Mouse (Mus musculus) lung, adult 2 months (tissue): ENCODE data around the gene Wwox. TPM values are rescaled to one million over a fixed set of nuclear protein-coding genes. Genes with fewer than 3 reads are reported as not detected.

Experiments
- DNase-seq: peaks from one replicate; pipeline ENCODE4 v3.0.0; 2022
- H3K4me1 ChIP-seq: fragments of 200-500 bp; 2 replicates; pipeline ENCODE4 v1.6.1; 2011; ENCODE audit warnings: low read length; ENCODE audit not compliant: control insufficient read depth, insufficient read depth
- H3K4me3 ChIP-seq: fragments of 200-500 bp; replicated peaks from 2 replicates; pipeline ENCODE3; 2011; ENCODE audit warnings: low read depth, mild to moderate bottlenecking, control low read depth, low read length; ENCODE audit errors: extremely low read depth
- CTCF ChIP-seq: fragments of 200-500 bp; IDR thresholded peaks from 2 replicates; pipeline ENCODE4 v1.5.1; 2011; ENCODE audit warnings: mild to moderate bottlenecking, low read length, control low read depth; ENCODE audit not compliant: insufficient read depth
- POLR2A ChIP-seq: fragments of 200-500 bp; IDR thresholded peaks from 2 replicates; pipeline ENCODE4 v1.6.1; 2011; ENCODE audit warnings: low read depth, mild to moderate bottlenecking, control low read depth, low read length, borderline replicate concordance; ENCODE audit errors: extremely low read depth
- WGBS: fragments of 180-500 bp; shearing (Covaris S2); methylation state at CpG from one replicate; pipeline ENCODE4 v1.1.7; 2018; 5-methylcytosine and 5-hydroxymethylcytosine counted together
- polyA plus RNA-seq: library from polyadenylated mRNA; depleted of rRNA; stranded (reverse); fragments of >200 nt; gene quantifications from 2 replicates; pipeline ENCODE4 v1.2.3, GENCODE M21; 2012

The Wwox gene
- polyA plus RNA-seq, 1 experiment: 8.5 TPM

DNA sequence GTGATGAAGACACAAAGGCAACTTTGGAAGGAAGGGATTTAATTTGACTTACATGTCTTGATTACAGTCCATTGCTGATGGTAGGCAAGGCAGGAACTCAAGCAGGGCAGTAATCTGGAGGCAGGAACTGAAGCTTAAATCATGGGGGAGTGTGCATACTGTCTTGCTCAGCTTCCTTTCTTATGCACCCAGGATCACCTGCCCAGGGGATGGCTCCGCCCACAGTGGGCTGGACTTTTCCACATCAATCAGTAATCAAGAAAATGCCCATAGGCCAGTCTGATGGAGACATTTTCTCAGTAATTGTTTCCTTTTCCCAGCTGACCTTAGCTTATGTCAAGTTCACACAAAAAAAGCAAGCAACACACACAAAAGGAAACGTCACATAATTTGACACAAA, 237.5 kb downstream of the Wwox start:
- Histone ChIP-seq H3K4me3 (no peak overlapping the region), H3K4me1 (no peaks in the 10 kb centered on the region)
- DNase-seq: no peak
- WGBS: 95% methylated on average over 2 of the region's 2 CpGs
- TF ChIP-seq POLR2A: no peak
- no peak for TF ChIP-seq CTCF

- 70% methylated on average over 6 of the region's 6 CpGs for WGBS
- no peak for TF ChIP-seq CTCF
- TF ChIP-seq POLR2A: no peak
- Histone ChIP-seq H3K4me1 (no peaks in the 10 kb centered on the region), H3K4me3 (no peak overlapping the region)
- DNase-seq: no peak
Measured at GRCm38 (mm10) chr8:114677551-114678127, 238.2 kb downstream of the Wwox start.

DNA sequence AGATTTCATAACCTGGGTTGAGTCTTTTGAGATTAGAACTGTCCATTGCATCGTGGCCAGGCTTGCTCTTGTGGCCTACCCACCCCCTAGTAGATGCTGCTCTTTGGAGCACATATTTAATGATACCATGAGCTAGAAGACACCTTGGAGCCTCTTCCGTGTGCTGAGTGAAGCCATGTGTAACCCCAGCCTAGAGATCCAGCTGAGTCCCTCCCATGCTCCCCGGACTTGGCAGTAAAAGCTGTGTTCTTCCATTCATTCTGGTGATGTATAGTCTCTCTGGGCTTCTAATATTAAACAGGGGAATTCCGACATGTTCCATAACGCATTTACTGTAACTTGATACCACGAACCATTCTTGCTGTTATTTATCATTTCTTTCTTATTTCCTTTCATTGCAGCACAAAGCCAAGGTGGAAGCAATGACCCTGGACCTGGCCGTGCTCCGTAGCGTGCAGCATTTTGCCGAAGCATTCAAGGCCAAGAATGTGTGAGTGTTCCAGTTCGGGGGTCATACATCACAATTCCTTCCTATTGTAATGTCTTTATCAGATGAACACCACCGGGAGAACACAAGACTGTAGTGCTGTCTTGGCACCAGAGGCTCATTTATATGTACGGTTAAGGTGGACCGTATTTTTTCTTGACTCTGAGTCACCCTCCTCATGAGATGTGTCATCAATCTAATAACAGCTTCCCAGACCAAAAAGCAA, 240.1 kb downstream of the Wwox start:
- WGBS: 58% methylated on average over 14 of the region's 14 CpGs
- DNase-seq: no peak
- no peaks in the 10 kb centered on the region; the same call in 1 of the 2 replicates for H3K4me1 ChIP-seq

GRCm38 (mm10) chr8:114681136-114681535, 241.7 kb downstream of the Wwox start:
- DNase-seq: no peak
- TF ChIP-seq POLR2A: no peak
- no peak for TF ChIP-seq CTCF
- 33% methylated on average over 10 of the region's 10 CpGs for WGBS
- no peaks in the 10 kb centered on the region; the same call in 1 of the 2 replicates for H3K4me1 ChIP-seq
- no peak overlapping the region for H3K4me3 ChIP-seq

More for the DNA sequence above, 240.1 kb downstream of the Wwox start:
- TF ChIP-seq POLR2A: no peak
- TF ChIP-seq CTCF: no peak
- no peak overlapping the region for H3K4me3 ChIP-seq

GRCm38 (mm10) chr8:114682166-114682565, 242.7 kb downstream of the Wwox start:
- no peak for TF ChIP-seq CTCF
- no peak for TF ChIP-seq POLR2A
- DNase-seq: no peak
- Histone ChIP-seq H3K4me3 (no peak overlapping the region), H3K4me1 (no peaks in the 10 kb centered on the region; the same call in 1 of the 2 replicates)
- WGBS: 50% methylated on average over 10 of the region's 10 CpGs

- TF ChIP-seq POLR2A (no peak), CTCF (no peak)
Measured at GRCm38 (mm10) chr8:114684046-114684702, 244.7 kb downstream of the Wwox start.

DNA sequence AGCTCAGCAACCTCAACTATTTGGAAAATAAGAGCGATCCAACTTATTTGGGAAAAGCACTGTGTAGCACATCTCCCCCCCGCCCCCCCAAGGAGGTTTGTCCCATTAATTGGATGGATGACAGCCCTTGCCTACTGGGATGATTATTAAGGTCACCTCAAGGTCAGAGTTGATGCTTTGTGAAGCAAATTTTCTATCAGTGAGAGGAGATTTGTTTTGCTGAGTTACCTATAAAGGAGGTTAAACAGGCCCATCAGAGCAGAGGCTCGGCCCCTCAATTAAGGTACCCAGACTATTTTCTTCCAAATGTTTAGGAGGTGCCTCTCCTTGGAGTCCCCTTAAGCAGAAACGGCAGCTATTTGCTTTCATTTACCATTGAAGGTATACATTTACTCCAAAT, 247.0 kb downstream of the Wwox start:
- Histone ChIP-seq H3K4me3 (no peak overlapping the region), H3K4me1 (no peaks in the 10 kb centered on the region; the same call in 1 of the 2 replicates)
- DNase-seq: no peak
- TF ChIP-seq CTCF (no peak), POLR2A (no peak)
- 83% methylated on average over 4 of the region's 4 CpGs for WGBS

More at GRCm38 (mm10) chr8:114684046-114684702, 244.7 kb downstream of the Wwox start:
- WGBS: 68% methylated on average over 11 of the region's 11 CpGs
- Histone ChIP-seq H3K4me1 (no peaks in the 10 kb centered on the region; the same call in 1 of the 2 replicates), H3K4me3 (no peak overlapping the region)
- no peak for DNase-seq

DNA sequence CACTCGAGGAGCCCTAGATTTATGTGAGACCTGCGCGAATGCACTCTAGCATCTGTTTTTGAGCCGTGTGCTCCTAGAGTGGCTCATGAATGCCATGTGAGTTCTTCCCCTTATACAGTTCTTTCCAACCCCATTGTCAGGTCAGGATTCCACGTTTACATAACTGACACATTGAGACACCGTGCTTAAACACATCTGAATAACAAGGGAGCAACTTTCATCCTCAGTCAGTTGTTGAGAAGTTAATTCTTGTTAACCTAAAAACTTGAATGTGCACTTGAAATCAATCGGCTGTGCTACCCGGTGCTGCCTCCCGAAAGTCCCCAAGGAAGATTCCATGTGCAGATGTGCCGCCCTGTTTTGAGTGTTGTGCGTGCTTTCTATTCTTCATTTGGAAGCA, 249.3 kb downstream of the Wwox start:
- WGBS: 89% methylated on average over 11 of the region's 11 CpGs
- H3K4me3 ChIP-seq: no peak overlapping the region
- no peak for DNase-seq
- no peaks in the 10 kb centered on the region; the same call in 1 of the 2 replicates for H3K4me1 ChIP-seq
- TF ChIP-seq CTCF (no peak), POLR2A (no peak)

GRCm38 (mm10) chr8:114694566-114695198, 255.2 kb downstream of the Wwox start:
- 73% methylated on average over 4 of the region's 4 CpGs for WGBS
- no peak for DNase-seq
- Histone ChIP-seq H3K4me3 (no peak overlapping the region), H3K4me1 (no peaks in the 10 kb centered on the region)
- TF ChIP-seq CTCF (no peak), POLR2A (no peak)
